Mouse (Mus musculus): ENCODE results near the gene Acvr1. TPM values are rescaled to one million over a fixed set of nuclear protein-coding genes. Genes with fewer than 3 reads are reported as not detected.
A peak's percentile ranks its signal among the peaks of the same experiment; 100 is the strongest.

The Acvr1 gene
- polyA plus RNA-seq, 1 experiment from 2014 or later = 8.7 TPM

DNA sequence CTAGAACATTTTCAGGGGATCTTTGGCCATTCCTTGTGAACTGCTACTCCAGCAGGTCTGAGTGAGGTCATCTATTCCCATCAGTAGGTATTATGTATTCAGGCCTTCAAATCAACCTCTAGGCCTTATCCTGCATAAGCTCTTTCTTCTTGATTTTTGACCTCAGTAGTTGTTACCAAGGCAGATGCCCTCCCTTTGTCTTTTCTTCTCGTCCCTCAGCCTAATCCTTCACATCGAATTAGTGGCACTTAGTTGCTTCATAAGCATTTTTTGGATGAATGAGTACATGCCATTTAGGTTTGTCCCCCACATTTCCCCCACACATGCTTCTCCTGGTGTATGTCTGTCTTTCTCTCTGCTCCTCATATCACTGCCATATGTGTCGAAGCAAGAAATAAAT is 200.8 kb downstream of the Acvr1 start:
- Histone ChIP-seq H3K4me1 (no peaks in the 10 kb centered on the region), H3K27me3 (no peaks in the 10 kb centered on the region), H3K27ac (no peak overlapping the region), H3K4me2 (no peak overlapping the region), H3K9ac (no peak overlapping the region), H3K9me3 (no peaks in the 10 kb centered on the region), H3K4me3 (no peak overlapping the region), H3K36me3 (no peaks in the 10 kb centered on the region)
- ATAC-seq (ENCODE audit: insufficient number of reproducible peaks, low FRiP score, low TSS enrichment, low read depth) = no peak
- WGBS = 72% methylated on average over 3 of the region's 3 CpGs

GRCm38 (mm10) chr2:58361361-58362046 is 205.5 kb downstream of the Acvr1 start:
- H3K9me3 ChIP-seq = no peaks in the 10 kb centered on the region
- H3K4me1 ChIP-seq = peaks cover 15% of the 10 kb centered on the region
- ATAC-seq (ENCODE audit: insufficient number of reproducible peaks, low FRiP score, low TSS enrichment, low read depth) = no peak
- peaks cover 17% of the 10 kb centered on the region for H3K27me3 ChIP-seq
- 78% methylated on average over 3 of the region's 3 CpGs for WGBS
- H3K36me3 ChIP-seq = no peaks in the 10 kb centered on the region
- H3K9ac ChIP-seq = no peak overlapping the region
- H3K4me2 ChIP-seq = no peak overlapping the region
- no peak overlapping the region for H3K27ac ChIP-seq
- no peak overlapping the region for H3K4me3 ChIP-seq

DNA sequence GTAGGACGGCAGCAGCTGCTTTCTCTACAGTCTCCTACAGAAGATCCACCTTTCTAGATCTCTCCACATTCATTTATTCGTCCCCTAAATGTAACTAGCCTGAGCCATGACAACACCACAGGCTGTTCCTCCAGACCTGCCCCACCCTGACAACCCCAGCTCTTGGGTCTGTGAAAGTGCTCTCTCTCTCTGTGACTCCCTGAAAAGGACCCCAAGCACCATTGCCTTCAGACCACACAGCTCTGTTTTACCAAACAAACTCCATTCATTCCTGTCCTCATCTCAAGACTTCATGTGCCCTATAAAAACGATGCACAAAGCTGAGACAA is 208.9 kb downstream of the Acvr1 start:
- peak overlapping the region; percentile 52 for H3K4me3 ChIP-seq
- H3K4me1 ChIP-seq = peaks cover 15% of the 10 kb centered on the region
- ATAC-seq (ENCODE audit: insufficient number of reproducible peaks, low FRiP score, low TSS enrichment, low read depth) = no peak
- no peaks in the 10 kb centered on the region for H3K36me3 ChIP-seq
- H3K4me2 ChIP-seq = peak overlapping the region; percentile 100
- H3K27ac ChIP-seq = no peak overlapping the region
- H3K27me3 ChIP-seq = peaks cover 25% of the 10 kb centered on the region
- H3K9ac ChIP-seq = 0 out of 2 replicates have a peak overlapping the region, but pooled peaks have one; percentile 20
- WGBS = 8% methylated on average over 3 of the region's 3 CpGs
- no peaks in the 10 kb centered on the region for H3K9me3 ChIP-seq

DNA sequence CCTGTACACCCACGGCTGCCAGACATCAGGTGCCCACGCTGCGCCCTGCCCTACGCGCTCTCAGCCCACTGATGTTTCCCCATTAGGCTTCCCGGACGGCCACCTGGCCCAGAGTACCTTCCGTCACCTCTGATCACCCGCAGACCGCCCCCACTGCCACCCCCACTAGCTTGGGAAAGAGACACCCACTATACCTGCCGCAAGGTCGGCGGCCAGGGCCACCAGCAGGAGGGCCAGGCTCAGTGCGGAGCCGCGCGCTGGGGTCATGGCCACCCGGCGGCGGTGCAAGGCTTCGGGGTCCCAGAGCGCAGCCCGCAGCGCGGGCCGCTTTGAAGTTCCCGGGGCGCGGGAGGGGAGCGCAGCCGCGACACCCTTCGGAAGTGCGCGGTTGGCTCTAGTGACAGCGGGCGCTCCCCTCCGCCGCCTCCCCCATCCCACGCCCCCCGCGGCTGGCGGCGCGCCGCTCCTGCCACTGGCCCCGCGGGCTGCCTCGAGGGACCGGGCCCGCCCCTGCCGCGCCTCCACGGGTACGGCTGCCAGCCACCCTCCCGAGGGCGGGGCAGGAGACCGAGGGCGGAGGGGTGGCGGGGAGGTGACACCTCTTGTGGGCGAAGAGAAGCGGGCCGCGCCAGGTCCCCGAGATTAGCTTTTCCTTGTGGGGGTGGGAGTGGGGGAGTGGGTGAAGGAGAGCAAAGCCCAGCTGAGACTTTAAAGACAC is 209.4 kb downstream of the Acvr1 start, which contains the start of gene Acvr1c:
Gene Acvr1c (minus strand): TSS at position 482 of the 718 bp plus-strand sequence.
- no peak within 1 kb of the TSS for H3K27ac ChIP-seq
- WGBS = under 1% methylated on average over 55 of the region's 65 CpGs
- peaks cover 25% of the 10 kb centered on the region for H3K27me3 ChIP-seq
- H3K4me2 ChIP-seq = peak within 1 kb of the TSS; percentile 100
- ATAC-seq (ENCODE audit: insufficient number of reproducible peaks, low FRiP score, low TSS enrichment, low read depth) = peak; percentile 48; the same call in 1 of the 2 replicates
- peak within 1 kb of the TSS; percentile 26; the same call in 1 of the 2 replicates for H3K9ac ChIP-seq
- no peaks in the 10 kb centered on the region for H3K9me3 ChIP-seq
- H3K4me3 ChIP-seq = peak within 1 kb of the TSS; percentile 52
- H3K4me1 ChIP-seq = peaks cover 15% of the 10 kb centered on the region
- no peaks in the 10 kb centered on the region for H3K36me3 ChIP-seq

- H3K36me3 ChIP-seq = no peaks in the 10 kb centered on the region
- H3K9me3 ChIP-seq = no peaks in the 10 kb centered on the region
- peak overlapping the region; percentile 100 for H3K4me2 ChIP-seq
- H3K27me3 ChIP-seq = peaks cover 25% of the 10 kb centered on the region
- 0% methylated on average over 7 of the region's 7 CpGs for WGBS
- peaks cover 15% of the 10 kb centered on the region for H3K4me1 ChIP-seq
- peak overlapping the region; percentile 26; the same call in 1 of the 2 replicates for H3K9ac ChIP-seq
- no peak overlapping the region for H3K27ac ChIP-seq
- ATAC-seq (ENCODE audit: insufficient number of reproducible peaks, low FRiP score, low TSS enrichment, low read depth) = no peak
- H3K4me3 ChIP-seq = peak overlapping the region; percentile 52
These were observed 209.9 kb downstream of the Acvr1 start for GRCm38 (mm10) chr2:58357068-58357413.

- Histone ChIP-seq H3K4me2 (no peak overlapping the region), H3K27ac (no peak overlapping the region), H3K36me3 (no peaks in the 10 kb centered on the region), H3K4me3 (no peak overlapping the region), H3K4me1 (peaks cover 15% of the 10 kb centered on the region), H3K27me3 (peaks cover 25% of the 10 kb centered on the region), H3K9ac (no peak overlapping the region), H3K9me3 (no peaks in the 10 kb centered on the region)
- ATAC-seq (ENCODE audit: insufficient number of reproducible peaks, low FRiP score, low TSS enrichment, low read depth) = no peak
- WGBS = 84% methylated on average over 3 of the region's 3 CpGs
These were observed 212.6 kb downstream of the Acvr1 start for GRCm38 (mm10) chr2:58354389-58354788.

GRCm38 (mm10) chr2:58352846-58353245 is 214.1 kb downstream of the Acvr1 start:
- ATAC-seq (ENCODE audit: insufficient number of reproducible peaks, low FRiP score, low TSS enrichment, low read depth) = no peak
- Histone ChIP-seq H3K27me3 (peaks cover 20% of the 10 kb centered on the region), H3K9ac (no peak overlapping the region), H3K36me3 (no peaks in the 10 kb centered on the region), H3K4me1 (peaks cover 12% of the 10 kb centered on the region), H3K9me3 (no peaks in the 10 kb centered on the region), H3K27ac (no peak overlapping the region), H3K4me2 (no peak overlapping the region), H3K4me3 (no peak overlapping the region)
- WGBS = 34% methylated on average over 5 of the region's 5 CpGs

DNA sequence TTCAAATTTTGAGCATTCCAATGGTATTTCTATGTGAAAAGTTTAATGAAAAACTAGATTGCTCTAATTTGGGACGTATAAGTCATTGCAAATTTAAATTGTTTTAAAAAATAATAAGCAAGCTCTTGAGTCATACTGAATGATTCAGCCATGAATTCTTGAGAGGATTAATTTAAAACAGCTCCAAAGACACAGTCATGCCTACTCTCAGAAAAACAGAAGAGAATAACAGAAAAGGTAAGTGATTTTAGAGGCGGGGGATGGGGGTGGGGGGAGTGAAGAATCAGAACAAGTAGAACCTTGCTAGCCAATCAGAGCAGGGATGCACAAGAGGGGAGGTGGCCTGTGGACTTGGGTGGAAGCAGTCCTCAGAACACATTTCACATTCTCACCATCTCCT is 216.3 kb downstream of the Acvr1 start:
- Histone ChIP-seq H3K9ac (no peak overlapping the region), H3K9me3 (no peaks in the 10 kb centered on the region), H3K27me3 (peaks cover 8% of the 10 kb centered on the region; the same call in 1 of the 2 replicates), H3K4me3 (no peak overlapping the region), H3K4me1 (no peaks in the 10 kb centered on the region), H3K27ac (no peak overlapping the region), H3K4me2 (no peak overlapping the region), H3K36me3 (no peaks in the 10 kb centered on the region)
- 74% methylated on average over 2 of the region's 2 CpGs for WGBS
- no peak for ATAC-seq (ENCODE audit: insufficient number of reproducible peaks, low FRiP score, low TSS enrichment, low read depth)

Other genes with a start within 250 kb of the Acvr1 start
- gene Acvr1c, start 209.3 kb downstream of the Acvr1 start, polyA plus RNA-seq (2015; fragmentation: Nextera tagmentation; extraction: Ambion mirVana) = 0.05 and 0.17 TPM in 2 replicates
- gene Gm17409, start 97.0 kb downstream of the Acvr1 start, polyA plus RNA-seq (2015; fragmentation: Nextera tagmentation; extraction: Ambion mirVana) = not detected in 2 replicates
- gene Upp2, start 141 bp upstream of the Acvr1 start, polyA plus RNA-seq (2015; fragmentation: Nextera tagmentation; extraction: Ambion mirVana) = 7.0 and 8.2 TPM in 2 replicates